Mouse (Mus musculus): Measurements from ENCODE around the gene Atp6v1e1. TPM values are rescaled to one million over a fixed set of nuclear protein-coding genes. Genes with fewer than 3 reads are reported as not detected.

Gene Atp6v1e1
- polyA plus RNA-seq, 1 experiment: 152 TPM

GRCm38 (mm10) chr6:120771366-120771765 lies 51.2 kb downstream of the Atp6v1e1 start:
- no peak for DNase-seq (ENCODE audit: low spot score)

- DNase-seq (ENCODE audit: low spot score): no peak
These were observed 52.6 kb downstream of the Atp6v1e1 start for GRCm38 (mm10) chr6:120769972-120770371.

GRCm38 (mm10) chr6:120761151-120761550 lies 61.4 kb downstream of the Atp6v1e1 start:
- DNase-seq (ENCODE audit: low spot score): no peak

DNA sequence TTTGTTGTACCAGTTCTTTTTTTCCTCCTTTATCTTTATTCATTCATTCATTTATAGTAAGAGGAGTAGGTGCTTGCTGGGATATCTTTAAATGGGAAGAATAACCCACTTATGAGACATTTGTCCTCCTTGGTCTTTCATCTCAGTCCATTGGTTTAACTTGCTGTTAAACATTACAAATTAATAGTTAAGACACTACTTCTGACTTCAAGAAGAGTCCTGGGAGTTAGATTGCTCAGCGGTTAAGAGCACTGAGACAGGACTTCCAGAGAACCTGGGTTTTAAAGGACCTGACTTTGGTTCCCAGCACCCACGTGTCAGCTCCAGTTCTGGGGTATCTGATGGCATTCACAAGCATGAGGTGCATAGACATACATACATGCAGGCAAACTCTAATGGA lies 76.2 kb downstream of the Atp6v1e1 start:
- DNase-seq (ENCODE audit: low spot score): no peak

Other genes starting within 250 kb of the Atp6v1e1 start
- 2.7 and 3.3 TPM in 2 replicates for gene Cecr2, start 156.4 kb downstream of the Atp6v1e1 start, polyA plus RNA-seq (2012; rRNA removed)
- gene Slc25a18, start 49.2 kb downstream of the Atp6v1e1 start, polyA plus RNA-seq (2012; rRNA removed): 0.06 TPM in 1 of 2 replicates, not detected in the other
- gene Bcl2l13, start 13.4 kb upstream of the Atp6v1e1 start, polyA plus RNA-seq (2012; rRNA removed): 14.0 and 18.9 TPM in 2 replicates
- 15.7 and 18.8 TPM in 2 replicates for gene Bid, start 94.1 kb upstream of the Atp6v1e1 start, polyA plus RNA-seq (2012; rRNA removed)

Measured in urinary bladder, adult 2 months (tissue).